Mouse (Mus musculus) stomach, embryonic 14.5 days (tissue): Measurements from ENCODE around the gene Mylk3. TPM values are rescaled to one million over a fixed set of nuclear protein-coding genes. Genes with fewer than 3 reads are reported as not detected.

Experiments used
- ATAC-seq: fragments of 200-750 bp; cut with Nextera tagmentation; 2 replicates; pipeline ENCODE4 v1.8.0; 2017; ENCODE audit warnings: low read depth, moderate TSS enrichment; ENCODE audit not compliant: insufficient number of reproducible peaks, insufficient read depth, low FRiP score
- H3K27ac ChIP-seq: fragments of 300-500 bp; sonication (generic); 2 replicates; pipeline ENCODE4 v1.5.1; 2014; ENCODE audit warnings: mild to moderate bottlenecking, low read length, moderate library complexity, mixed read lengths
- H3K27me3 ChIP-seq: fragments of 300-500 bp; sonication (generic); 2 replicates; pipeline ENCODE4 v1.6.1; 2014; ENCODE audit warnings: low read length, control low read depth, mixed read lengths; ENCODE audit not compliant: control insufficient read depth, insufficient read depth
- H3K36me3 ChIP-seq: fragments of 300-500 bp; sonication (generic); 2 replicates; pipeline ENCODE4 v1.6.1; 2014; ENCODE audit warnings: mild to moderate bottlenecking, control low read depth, low read length, moderate library complexity, mixed read lengths; ENCODE audit not compliant: control insufficient read depth, insufficient read depth
- H3K4me1 ChIP-seq: fragments of 300-500 bp; sonication (generic); 2 replicates; pipeline ENCODE4 v1.6.1; 2014; ENCODE audit warnings: low read length, control low read depth, mixed read lengths; ENCODE audit not compliant: control insufficient read depth, insufficient read depth
- H3K4me2 ChIP-seq: fragments of 300-500 bp; sonication (generic); replicated peaks from 2 replicates; pipeline ENCODE4 v1.6.1; 2014; ENCODE audit warnings: low read depth, low read length, control low read depth
- H3K4me3 ChIP-seq: fragments of 300-500 bp; sonication (generic); 2 replicates; pipeline ENCODE4 v1.5.1; 2014; ENCODE audit warnings: low read depth, low read length, control low read depth
- H3K9ac ChIP-seq: fragments of 300-500 bp; sonication (generic); replicated peaks from 2 replicates; pipeline ENCODE4 v1.6.1; 2014; ENCODE audit warnings: low read depth, mild to moderate bottlenecking, control low read depth, low read length, moderate library complexity, mixed read lengths
- H3K9me3 ChIP-seq: fragments of 300-500 bp; sonication (generic); 2 replicates; pipeline ENCODE4 v1.6.1; 2016; ENCODE audit warnings: low read depth, low read length, control low read depth; ENCODE audit not compliant: control insufficient read depth
- WGBS: fragments of 180-500 bp; shearing (Covaris S2); extraction: QIAGEN DNeasy Blood & Tissue Kit; methylation state at CpG from one replicate; pipeline ENCODE4 v1.1.7; 2014; 5-methylcytosine and 5-hydroxymethylcytosine counted together
- polyA plus RNA-seq: library from polyadenylated mRNA; unstranded; fragments of >200 nt; fragmentation: Nextera tagmentation; extraction: Ambion mirVana; gene quantifications from 2 replicates; pipeline ENCODE4 v1.2.1, GENCODE M21; 2014

The Mylk3 gene
- polyA plus RNA-seq, 1 experiment from 2014 or later: 0.55 TPM

- peak overlapping the region; percentile 65 for H3K4me2 ChIP-seq
- peak overlapping the region; percentile 69 for H3K4me3 ChIP-seq
- WGBS: under 1% methylated on average over 53 of the region's 53 CpGs
- ATAC-seq: peak; percentile 36; the same call in 1 of the 2 replicates
- H3K27ac ChIP-seq: peak overlapping the region; percentile 91
- peaks cover 8% of the 10 kb centered on the region for H3K4me1 ChIP-seq
- no peaks in the 10 kb centered on the region for H3K27me3 ChIP-seq
- peak overlapping the region; percentile 76 for H3K9ac ChIP-seq
- H3K9me3 ChIP-seq: no peaks in the 10 kb centered on the region
- H3K36me3 ChIP-seq: peaks cover 19% of the 10 kb centered on the region
These were observed 87.3 kb downstream of the Mylk3 start for GRCm38 (mm10) chr8:85298600-85299433.

GRCm38 (mm10) chr8:85286846-85287245 lies 99.3 kb downstream of the Mylk3 start:
- no peak for ATAC-seq
- Histone ChIP-seq H3K9ac (no peak overlapping the region), H3K27me3 (no peaks in the 10 kb centered on the region), H3K9me3 (no peaks in the 10 kb centered on the region), H3K36me3 (peaks cover 52% of the 10 kb centered on the region), H3K27ac (no peak overlapping the region), H3K4me2 (no peak overlapping the region), H3K4me3 (no peak overlapping the region), H3K4me1 (no peaks in the 10 kb centered on the region)
- 92% methylated on average over 1 of the region's 1 CpGs for WGBS

Other genes with a start within 250 kb of the Mylk3 start
- gene Cks1brt, start 234.4 kb downstream of the Mylk3 start, polyA plus RNA-seq: not detected in 2 replicates
- not detected in 2 replicates for gene Olfr371, start 160.4 kb downstream of the Mylk3 start, polyA plus RNA-seq
- 109 and 110 TPM in 2 replicates for gene Orc6, start 86.7 kb downstream of the Mylk3 start, polyA plus RNA-seq
- 133 and 134 TPM in 2 replicates for gene Vps35, start 86.5 kb downstream of the Mylk3 start, polyA plus RNA-seq
- 37.9 and 40.0 TPM in 2 replicates for gene 4921524J17Rik, start 46.5 kb upstream of the Mylk3 start, polyA plus RNA-seq
- 27.2 and 27.7 TPM in 2 replicates for gene Gpt2, start 106.2 kb upstream of the Mylk3 start, polyA plus RNA-seq
- gene Dnaja2, start 169.0 kb upstream of the Mylk3 start, polyA plus RNA-seq: 136 and 151 TPM in 2 replicates